Mouse (Mus musculus): ENCODE measurements around the gene Gm27179.
"Not testable (repeated sequence)": the region's sequence is repeated elsewhere in the genome, so short reads cannot be mapped to it uniquely, and the experiment has no call there.

DNA sequence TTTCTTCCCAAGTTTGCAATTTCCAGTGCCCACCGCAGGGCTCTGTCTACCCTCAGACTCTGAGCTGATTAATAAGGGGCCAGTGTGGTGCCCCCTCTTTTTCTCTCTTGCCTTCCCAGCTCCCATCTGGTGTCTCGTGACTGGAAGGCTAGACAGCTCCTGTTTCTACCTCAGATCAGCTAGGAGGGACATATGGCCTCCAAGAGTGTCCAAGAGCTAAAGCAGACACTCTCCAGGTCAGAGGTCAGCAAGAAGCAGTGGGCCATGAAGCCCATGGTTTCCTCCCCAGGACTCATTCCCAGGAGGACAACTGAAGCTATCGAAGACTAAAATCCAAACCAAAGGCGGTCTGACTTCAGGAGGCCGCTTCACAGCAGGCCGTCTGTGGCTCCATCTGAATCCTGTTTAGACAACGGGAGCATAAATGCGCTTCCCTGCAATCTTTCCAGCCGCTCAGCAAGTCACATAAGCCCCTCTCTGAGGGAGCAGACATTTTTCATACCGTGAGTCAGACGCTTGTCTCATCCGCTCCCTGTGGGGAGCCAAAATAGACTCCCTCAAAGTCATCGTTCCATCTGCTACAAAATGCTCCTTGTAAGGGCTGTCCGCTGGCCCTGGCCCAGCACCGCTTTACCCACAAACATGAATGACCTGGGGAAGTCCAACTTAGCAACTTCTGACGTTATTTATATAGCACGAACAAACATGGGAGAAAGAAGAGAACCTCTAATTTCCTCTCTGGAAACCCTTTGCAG, 44.6 kb downstream of the Gm27179 start:
- not testable (repeated sequence) for TF ChIP-seq CTCF (IDR thresholded peaks at IDR 0.05; ENCODE audit: low read depth, low read length); POLR2A (IDR thresholded peaks at IDR 0.05; ENCODE audit: borderline replicate concordance, low read depth, low read length)

All from bone marrow macrophage, adult 2 months (primary cell).